Mouse (Mus musculus) kidney, postnatal 4 days (tissue): ENCODE measurements around the gene Slmap.
"Not testable (repeated sequence)": the region's sequence is repeated elsewhere in the genome, so short reads cannot be mapped to it uniquely, and the experiment has no call there.

Experiments used
- DNase-seq, 2 experiments: peaks; one replicate each; pipeline ENCODE4 v3.0.0; 2021; ENCODE audit warnings: mixed read lengths in 2 of 2

Slmap gene

DNA sequence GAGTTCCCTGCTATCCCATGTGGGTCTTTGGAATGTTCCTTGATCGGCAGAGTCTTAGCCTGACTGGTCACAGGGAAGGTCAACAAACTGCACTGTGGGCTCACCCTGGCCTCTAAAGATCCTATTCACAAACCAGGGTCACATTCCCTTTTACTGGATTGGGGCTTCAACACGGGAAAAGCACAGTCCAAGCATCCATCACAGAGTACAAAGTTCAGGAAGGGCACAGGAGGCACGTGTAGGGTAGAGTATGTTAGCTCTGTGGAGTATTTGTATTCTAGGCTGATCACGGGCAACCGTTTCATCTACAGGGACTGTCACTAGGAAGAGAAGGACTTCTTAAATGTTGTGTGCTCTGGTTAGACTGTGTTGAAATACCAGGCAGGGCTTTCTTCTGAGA lies 147.7 kb downstream of the Slmap start:
- not testable (repeated sequence) for DNase-seq

GRCm38 (mm10) chr14:26385659-26386058 lies 149.1 kb downstream of the Slmap start:
- DNase-seq: not testable (repeated sequence)

- no peak for DNase-seq
These were observed 155.7 kb downstream of the Slmap start for GRCm38 (mm10) chr14:26379071-26379470.

DNA sequence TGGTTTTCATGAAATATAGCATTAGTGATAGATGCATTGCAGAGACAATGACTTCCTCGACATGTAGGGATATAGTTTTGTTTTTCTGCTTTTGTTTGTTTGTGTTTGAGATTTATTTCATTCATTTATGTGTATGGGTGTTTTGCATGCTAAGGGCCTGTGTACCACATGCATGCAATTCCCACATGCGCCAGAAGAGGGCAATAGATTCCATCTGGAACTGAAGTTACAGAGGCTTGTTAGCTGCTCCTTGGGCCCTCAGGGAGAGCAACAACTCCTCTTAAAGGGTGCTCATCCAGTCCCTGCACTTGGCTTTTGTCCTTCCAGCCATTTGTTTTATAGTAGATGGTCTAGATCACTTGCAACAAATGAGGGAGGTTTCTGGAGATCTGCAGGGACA lies 158.1 kb downstream of the Slmap start:
- peak; percentile 85 for DNase-seq
